Mouse (Mus musculus) embryonic facial prominence, embryonic 12.5 days (tissue): ENCODE results near the gene Ptgr1. TPM values are rescaled to one million over a fixed set of nuclear protein-coding genes. Genes with fewer than 3 reads are reported as not detected.
A peak's percentile ranks its signal among the peaks of the same experiment; 100 is the strongest.

Source experiments
- ATAC-seq: fragments of 200-750 bp; cut with Nextera tagmentation; 2 replicates; pipeline ENCODE4 v1.8.0; 2017; ENCODE audit not compliant: insufficient number of reproducible peaks, insufficient read depth, low FRiP score, low TSS enrichment
- H3K27ac ChIP-seq: fragments of 300-500 bp; sonication (generic); 2 replicates; pipeline ENCODE4 v1.5.1; 2016; ENCODE audit warnings: mild to moderate bottlenecking
- H3K27me3 ChIP-seq: fragments of 300-500 bp; sonication (generic); 2 replicates; pipeline ENCODE4 v1.6.1; 2016; ENCODE audit warnings: mild to moderate bottlenecking, moderate library complexity
- H3K36me3 ChIP-seq: fragments of 300-500 bp; sonication (generic); 2 replicates; pipeline ENCODE4 v1.6.1; 2016; ENCODE audit warnings: mild to moderate bottlenecking
- H3K4me1 ChIP-seq: fragments of 300-500 bp; sonication (generic); 2 replicates; pipeline ENCODE4 v1.6.1; 2016
- H3K4me2 ChIP-seq: fragments of 300-500 bp; sonication (generic); replicated peaks from 2 replicates; pipeline ENCODE4 v1.6.1; 2016; ENCODE audit warnings: mild to moderate bottlenecking, moderate library complexity
- H3K4me3 ChIP-seq: fragments of 300-500 bp; sonication (generic); 2 replicates; pipeline ENCODE4 v1.5.1; 2016; ENCODE audit warnings: mild to moderate bottlenecking
- H3K9ac ChIP-seq: fragments of 300-500 bp; sonication (generic); 2 replicates; pipeline ENCODE4 v1.6.1; 2016; ENCODE audit warnings: mild to moderate bottlenecking, moderate library complexity
- H3K9me3 ChIP-seq: fragments of 300-500 bp; sonication (generic); 2 replicates; pipeline ENCODE4 v1.6.1; 2016; ENCODE audit warnings: mild to moderate bottlenecking, moderate library complexity
- WGBS: fragments of 180-500 bp; shearing (Covaris S2); methylation state at CpG from one replicate; pipeline ENCODE4 v1.1.7; 2016; 5-methylcytosine and 5-hydroxymethylcytosine counted together
- polyA plus RNA-seq: library from polyadenylated mRNA; unstranded; fragments of >200 nt; fragmentation: Nextera tagmentation; extraction: Ambion mirVana; gene quantifications from 2 replicates; pipeline ENCODE4 v1.2.1, GENCODE M21; 2016

Gene Ptgr1
- polyA plus RNA-seq, 1 experiment from 2014 or later = 24.2 TPM

DNA sequence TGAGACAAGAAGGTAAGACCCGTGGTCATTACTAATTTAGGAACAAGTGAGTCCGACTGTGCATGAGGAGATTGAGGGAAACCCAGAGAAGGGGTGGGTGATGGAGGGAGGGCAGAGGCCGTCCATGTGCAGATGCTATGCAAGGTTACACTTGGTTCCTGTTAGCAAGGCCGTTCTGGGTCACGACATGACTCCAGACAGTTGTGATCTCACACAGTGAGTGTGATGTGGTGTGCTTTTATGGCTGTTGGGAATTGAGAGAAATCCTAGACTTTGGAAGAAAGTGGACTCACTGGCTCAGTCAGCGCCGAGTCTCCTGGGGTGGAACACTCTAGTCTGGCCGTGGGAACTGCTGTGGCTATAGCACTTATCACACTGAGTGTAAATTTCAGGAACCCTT, 19.3 kb upstream of the Ptgr1 start:
- H3K36me3 ChIP-seq = no peaks in the 10 kb centered on the region
- no peak overlapping the region for H3K4me3 ChIP-seq
- ATAC-seq = no peak
- H3K27me3 ChIP-seq = no peaks in the 10 kb centered on the region
- H3K9me3 ChIP-seq = no peaks in the 10 kb centered on the region
- H3K27ac ChIP-seq = no peak overlapping the region
- no peak overlapping the region for H3K4me2 ChIP-seq
- H3K4me1 ChIP-seq = peaks cover 20% of the 10 kb centered on the region
- 40% methylated on average over 8 of the region's 8 CpGs for WGBS
- H3K9ac ChIP-seq = no peak overlapping the region

DNA sequence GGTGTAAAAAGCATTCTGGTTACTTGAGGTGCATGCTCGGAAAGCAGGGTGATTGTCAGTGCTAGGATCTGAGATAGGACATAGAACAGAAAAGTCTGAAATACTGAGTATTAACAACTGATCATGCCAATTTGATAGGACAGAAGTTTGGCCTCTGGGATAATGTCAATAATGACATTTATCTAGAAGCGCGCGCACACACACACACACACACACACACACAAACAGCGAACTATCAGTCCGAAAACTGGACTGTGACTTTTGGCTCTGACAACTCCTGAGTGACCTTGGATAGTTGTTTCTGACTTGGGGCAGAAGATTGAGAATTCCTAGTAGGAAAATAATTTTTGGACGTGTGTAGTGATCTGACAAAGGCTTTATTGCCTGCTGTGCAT, 16.9 kb upstream of the Ptgr1 start:
- ATAC-seq = no peak
- peak overlapping the region; percentile 91 for H3K9ac ChIP-seq
- WGBS = 27% methylated on average over 7 of the region's 7 CpGs
- H3K9me3 ChIP-seq = no peaks in the 10 kb centered on the region
- no peaks in the 10 kb centered on the region for H3K36me3 ChIP-seq
- H3K4me2 ChIP-seq = peak overlapping the region; percentile 90
- H3K27me3 ChIP-seq = no peaks in the 10 kb centered on the region
- no peak overlapping the region for H3K27ac ChIP-seq
- H3K4me1 ChIP-seq = peaks cover 20% of the 10 kb centered on the region
- H3K4me3 ChIP-seq = peak overlapping the region; percentile 90

DNA sequence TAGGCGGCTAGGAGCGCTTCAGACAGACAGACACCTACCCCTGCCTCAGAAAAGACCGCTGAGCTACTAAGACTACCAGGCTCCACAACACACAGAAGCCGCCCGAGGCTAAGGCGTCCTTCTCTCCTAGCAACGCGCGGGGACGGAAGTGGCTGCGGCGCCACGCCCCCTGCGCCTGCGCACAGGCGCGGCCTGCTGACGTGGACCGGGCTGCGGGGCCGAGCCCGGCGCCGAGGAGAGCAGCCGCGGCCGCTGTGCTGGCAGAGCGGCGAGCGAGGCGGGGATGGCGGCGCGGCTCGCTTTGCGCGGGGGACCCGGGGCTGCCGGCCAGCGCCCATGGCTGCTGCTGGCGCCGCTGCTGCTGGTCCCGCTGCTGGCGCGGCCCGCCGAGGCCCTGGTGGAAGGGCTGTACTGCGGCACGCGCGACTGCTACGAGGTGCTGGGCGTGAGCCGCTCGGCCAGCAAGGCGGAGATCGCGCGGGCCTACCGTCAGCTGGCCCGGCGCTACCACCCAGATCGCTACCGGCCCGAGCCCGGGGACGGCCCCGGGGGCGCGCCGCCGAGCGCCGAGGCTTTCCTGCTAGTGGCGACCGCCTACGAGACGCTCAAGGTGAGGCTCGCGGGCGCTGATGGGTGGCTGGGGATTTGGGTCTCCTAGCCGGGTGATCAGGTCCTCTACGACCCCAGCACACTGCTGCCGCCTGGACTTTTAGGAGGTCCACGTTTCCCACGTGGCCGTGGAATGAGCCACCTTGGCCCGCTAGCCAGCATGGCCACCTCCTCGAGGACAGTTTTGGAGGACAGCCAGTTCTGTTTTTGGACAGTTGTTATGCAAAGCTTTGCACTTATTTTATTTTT, 16.3 kb upstream of the Ptgr1 start, which contains the start of gene Gm20503:
Gene Gm20503 (plus strand): TSS at position 263 of the 858 bp plus-strand sequence.
- H3K36me3 ChIP-seq = no peaks in the 10 kb centered on the region
- peak; percentile 98 for ATAC-seq
- peak within 1 kb of the TSS; percentile 90 for H3K4me2 ChIP-seq
- H3K4me3 ChIP-seq = peak within 1 kb of the TSS; percentile 90
- H3K27me3 ChIP-seq = no peaks in the 10 kb centered on the region
- H3K9me3 ChIP-seq = no peaks in the 10 kb centered on the region
- peaks cover 20% of the 10 kb centered on the region for H3K4me1 ChIP-seq
- H3K27ac ChIP-seq = peak within 1 kb of the TSS; percentile 85
- peak within 1 kb of the TSS; percentile 91 for H3K9ac ChIP-seq
- under 1% methylated on average over 83 of the region's 89 CpGs for WGBS

DNA sequence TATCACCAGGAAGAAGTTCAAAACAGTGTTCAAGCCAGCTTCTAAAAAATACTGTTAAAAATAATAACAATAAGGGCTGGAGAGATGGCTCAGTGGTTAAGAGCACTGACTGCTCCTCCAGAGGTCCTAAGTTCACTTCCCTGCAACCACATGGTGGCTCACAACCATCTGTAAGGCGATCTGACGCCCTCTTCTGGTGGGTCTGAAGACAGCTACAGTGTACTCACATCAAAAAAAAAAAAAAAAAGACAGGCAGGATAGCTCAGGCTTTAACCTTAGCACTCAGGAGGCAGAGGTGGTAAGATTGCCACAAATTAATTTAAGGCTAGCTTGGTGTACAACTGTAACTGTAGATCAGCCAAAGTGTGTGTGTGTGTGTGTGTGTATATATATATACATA, 13.7 kb upstream of the Ptgr1 start:
- peaks cover 20% of the 10 kb centered on the region for H3K4me1 ChIP-seq
- no peak overlapping the region for H3K4me2 ChIP-seq
- no peak overlapping the region for H3K4me3 ChIP-seq
- no peaks in the 10 kb centered on the region for H3K36me3 ChIP-seq
- 0% methylated on average over 2 of the region's 2 CpGs for WGBS
- H3K27me3 ChIP-seq = no peaks in the 10 kb centered on the region
- no peak overlapping the region for H3K27ac ChIP-seq
- ATAC-seq = no peak
- no peaks in the 10 kb centered on the region for H3K9me3 ChIP-seq
- no peak overlapping the region for H3K9ac ChIP-seq

DNA sequence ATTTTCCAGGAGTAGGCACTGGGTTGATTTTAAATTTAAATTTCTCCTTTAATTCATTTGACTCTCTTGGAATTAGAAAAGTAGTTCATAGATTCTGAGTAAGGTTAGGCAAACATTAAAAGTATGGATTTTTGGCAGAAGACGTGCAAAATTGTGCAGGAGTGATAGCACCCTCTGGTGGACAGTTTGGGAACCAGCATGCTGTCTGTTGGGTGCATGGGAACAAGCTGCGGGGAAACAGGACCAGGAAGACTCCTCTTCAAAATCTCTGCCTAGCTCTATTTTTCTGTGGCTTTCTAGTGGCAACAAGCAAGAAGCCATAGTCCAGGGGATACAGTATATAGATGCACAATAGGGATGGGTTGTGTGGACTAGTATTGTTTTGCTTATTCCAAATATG, 12.8 kb upstream of the Ptgr1 start:
- no peaks in the 10 kb centered on the region for H3K9me3 ChIP-seq
- H3K4me2 ChIP-seq = no peak overlapping the region
- no peak for ATAC-seq
- H3K27ac ChIP-seq = no peak overlapping the region
- no peak overlapping the region for H3K4me3 ChIP-seq
- H3K4me1 ChIP-seq = peaks cover 12% of the 10 kb centered on the region
- H3K9ac ChIP-seq = no peak overlapping the region
- H3K36me3 ChIP-seq = no peaks in the 10 kb centered on the region
- H3K27me3 ChIP-seq = no peaks in the 10 kb centered on the region
- 8% methylated on average over 2 of the region's 2 CpGs for WGBS

DNA sequence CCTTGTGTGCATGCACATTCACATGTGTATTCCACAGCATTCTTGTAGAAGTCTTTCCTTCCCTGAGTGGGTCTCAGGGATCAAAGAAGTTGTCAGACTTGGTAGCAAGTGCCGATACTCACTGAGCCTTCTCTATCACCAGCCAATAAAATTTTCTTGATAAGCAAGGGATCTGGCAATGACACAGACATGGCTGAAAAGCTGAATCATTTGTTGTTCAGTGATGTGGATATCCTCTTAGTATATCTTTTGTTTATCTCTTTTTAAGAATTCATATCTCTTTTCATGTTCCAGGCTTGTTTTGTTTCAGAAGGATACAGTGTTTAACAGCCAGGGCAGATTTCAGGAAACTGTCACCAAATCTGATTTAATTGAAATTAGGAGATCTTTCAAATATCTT, 11.8 kb upstream of the Ptgr1 start:
- H3K9me3 ChIP-seq = 0 out of 2 replicates have a peak, but pooled peaks cover 4% of the 10 kb centered on the region
- H3K27ac ChIP-seq = no peak overlapping the region
- H3K4me1 ChIP-seq = peaks cover 3% of the 10 kb centered on the region; the same call in 1 of the 2 replicates
- 97% methylated on average over 1 of the region's 1 CpGs for WGBS
- H3K4me2 ChIP-seq = no peak overlapping the region
- H3K4me3 ChIP-seq = no peak overlapping the region
- no peaks in the 10 kb centered on the region for H3K36me3 ChIP-seq
- H3K9ac ChIP-seq = no peak overlapping the region
- ATAC-seq = no peak
- no peaks in the 10 kb centered on the region for H3K27me3 ChIP-seq

DNA sequence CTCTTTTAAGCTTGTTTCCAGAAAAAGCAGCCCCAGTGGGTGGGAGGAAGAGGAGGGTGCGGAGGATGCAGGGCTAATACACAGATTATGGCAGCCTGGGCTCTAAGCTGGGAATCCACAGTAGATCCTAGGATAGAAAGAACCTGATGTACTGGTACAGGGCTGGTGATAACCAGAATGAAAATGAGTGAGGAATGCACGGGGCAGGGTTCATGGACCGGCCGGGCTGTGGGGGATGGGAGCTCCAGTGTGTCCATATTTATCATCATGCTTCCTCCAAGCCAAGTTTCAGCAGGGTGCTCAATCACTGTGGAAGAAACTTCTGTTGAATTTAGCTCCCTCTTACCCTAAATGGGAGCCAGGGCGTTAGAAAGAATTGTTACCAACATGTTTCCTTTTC, 10.2 kb upstream of the Ptgr1 start:
- Histone ChIP-seq H3K27ac (no peak overlapping the region), H3K9me3 (0 out of 2 replicates have a peak, but pooled peaks cover 4% of the 10 kb centered on the region), H3K4me3 (no peak overlapping the region), H3K36me3 (no peaks in the 10 kb centered on the region), H3K27me3 (no peaks in the 10 kb centered on the region), H3K4me2 (no peak overlapping the region), H3K4me1 (no peaks in the 10 kb centered on the region), H3K9ac (no peak overlapping the region)
- no peak for ATAC-seq
- 79% methylated on average over 5 of the region's 5 CpGs for WGBS

DNA sequence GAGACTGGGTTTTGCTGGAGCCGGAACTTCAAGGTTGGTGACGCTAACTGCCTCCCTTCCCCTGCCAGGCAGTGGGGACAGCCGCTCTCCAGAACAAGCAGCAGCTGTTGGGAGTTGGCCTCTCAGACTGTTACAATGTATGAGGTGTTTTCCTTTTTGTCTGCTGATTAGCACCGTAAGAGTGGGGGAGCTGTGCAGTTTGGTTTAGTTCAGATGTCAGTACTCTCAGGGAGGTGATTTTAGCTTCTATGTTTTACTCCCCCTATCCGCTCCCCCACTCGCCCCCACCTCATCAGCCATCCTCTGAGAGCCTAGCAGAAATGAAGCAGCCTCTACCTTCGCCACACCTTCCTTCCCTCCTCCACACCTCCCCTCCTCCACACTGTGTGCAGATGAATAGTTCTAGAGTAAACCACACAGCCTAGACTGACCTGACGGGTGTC, 8.4 kb upstream of the Ptgr1 start:
- 0 out of 2 replicates have a peak, but pooled peaks cover 4% of the 10 kb centered on the region for H3K9me3 ChIP-seq
- no peaks in the 10 kb centered on the region for H3K36me3 ChIP-seq
- H3K4me3 ChIP-seq = no peak overlapping the region
- H3K4me2 ChIP-seq = no peak overlapping the region
- H3K4me1 ChIP-seq = no peaks in the 10 kb centered on the region
- WGBS = 79% methylated on average over 8 of the region's 8 CpGs
- no peak overlapping the region for H3K27ac ChIP-seq
- no peak overlapping the region for H3K9ac ChIP-seq
- H3K27me3 ChIP-seq = no peaks in the 10 kb centered on the region
- ATAC-seq = no peak

DNA sequence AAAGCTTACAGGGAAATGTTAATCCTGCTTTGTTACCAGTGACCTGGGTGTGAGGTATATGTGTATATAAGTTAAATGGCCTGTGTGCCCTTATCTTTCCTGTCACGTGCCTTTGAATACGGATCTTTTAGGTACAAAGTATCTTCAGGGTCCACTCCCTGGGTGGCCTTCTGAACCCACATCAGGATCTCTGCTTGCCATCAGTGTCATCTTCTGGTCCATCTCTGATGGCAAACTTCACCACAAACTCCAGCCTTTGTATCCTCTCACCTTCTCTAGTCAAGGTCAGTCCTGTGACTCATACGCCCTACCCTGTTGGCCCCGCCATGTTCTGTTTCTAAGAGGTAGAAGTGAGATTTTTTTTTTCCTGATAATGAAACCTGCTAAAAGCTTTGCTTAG, 7.8 kb upstream of the Ptgr1 start, which contains the start of gene Dnajc25:
Gene Dnajc25 (plus strand): TSS at position 301 of the 400 bp plus-strand sequence.
- H3K9me3 ChIP-seq = 0 out of 2 replicates have a peak, but pooled peaks cover 4% of the 10 kb centered on the region
- no peaks in the 10 kb centered on the region for H3K36me3 ChIP-seq
- no peaks in the 10 kb centered on the region for H3K27me3 ChIP-seq
- no peak within 1 kb of the TSS for H3K4me3 ChIP-seq
- ATAC-seq = no peak
- no peak within 1 kb of the TSS for H3K27ac ChIP-seq
- H3K4me1 ChIP-seq = no peaks in the 10 kb centered on the region
- no peak within 1 kb of the TSS for H3K9ac ChIP-seq
- H3K4me2 ChIP-seq = no peak within 1 kb of the TSS
- WGBS = 89% methylated on average over 4 of the region's 4 CpGs

DNA sequence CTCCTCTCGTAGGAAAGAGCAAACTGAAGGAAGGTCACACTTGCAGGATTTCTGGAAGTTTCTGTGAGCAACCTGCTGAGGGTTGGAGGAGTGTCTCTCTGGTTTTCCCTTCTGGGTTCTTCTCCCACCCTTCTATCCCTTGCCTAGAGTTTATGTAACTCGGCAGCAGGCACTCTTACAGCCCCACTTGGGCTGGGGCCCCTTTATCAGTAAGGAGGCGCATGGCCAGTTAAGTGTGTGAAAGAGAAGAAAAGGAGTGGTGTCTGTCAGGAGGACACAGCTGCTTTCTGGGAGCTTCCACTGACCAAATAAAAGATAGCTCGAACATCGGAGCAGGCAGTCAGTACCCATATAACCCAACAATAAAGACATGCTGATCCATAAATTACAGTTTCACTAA, 5.3 kb upstream of the Ptgr1 start:
- Histone ChIP-seq H3K9me3 (0 out of 2 replicates have a peak, but pooled peaks cover 4% of the 10 kb centered on the region), H3K4me2 (no peak overlapping the region), H3K36me3 (no peaks in the 10 kb centered on the region), H3K4me1 (no peaks in the 10 kb centered on the region), H3K9ac (no peak overlapping the region), H3K27me3 (no peaks in the 10 kb centered on the region), H3K27ac (no peak overlapping the region), H3K4me3 (no peak overlapping the region)
- WGBS = 83% methylated on average over 5 of the region's 5 CpGs
- no peak for ATAC-seq

DNA sequence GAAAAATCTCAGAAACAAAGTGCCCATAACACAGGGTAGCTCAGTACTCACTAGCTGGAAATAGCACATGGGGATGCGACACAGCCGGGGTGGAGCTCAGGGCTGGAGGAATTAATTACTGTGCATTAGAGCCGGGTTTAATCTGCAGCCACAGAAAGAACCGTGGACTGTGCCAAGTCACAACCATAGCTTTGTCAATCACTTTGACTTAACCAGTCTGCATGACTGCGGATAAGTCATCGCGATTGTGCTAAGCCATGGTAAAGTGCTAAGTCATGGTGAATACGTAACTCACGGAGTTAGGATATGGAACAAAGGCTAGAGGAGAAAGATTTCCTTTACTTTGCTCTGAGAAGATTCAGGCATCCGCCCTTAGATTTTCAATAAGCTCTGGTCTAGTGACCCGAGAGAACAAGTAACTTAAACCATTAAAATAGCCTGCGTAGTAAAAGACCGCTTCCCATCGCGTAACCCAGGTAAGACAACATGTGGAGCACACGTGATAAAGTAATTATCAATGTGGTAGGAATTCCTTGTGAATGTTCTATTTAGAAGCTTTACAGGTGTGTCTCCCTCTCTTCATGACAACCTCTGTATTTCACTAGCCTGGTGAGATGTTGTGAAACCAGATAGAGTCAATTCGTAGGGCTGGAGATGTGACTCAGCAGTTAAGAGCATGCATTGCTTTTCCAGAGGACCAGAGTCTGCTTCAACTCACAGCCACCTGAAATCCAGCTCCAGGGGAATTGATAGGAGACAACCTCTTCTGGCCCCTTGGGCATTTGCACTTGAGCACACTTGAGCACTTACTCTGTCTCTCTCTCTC, 3.9 kb upstream of the Ptgr1 start:
- WGBS = 86% methylated on average over 17 of the region's 17 CpGs
- H3K9me3 ChIP-seq = 0 out of 2 replicates have a peak, but pooled peaks cover 4% of the 10 kb centered on the region
- no peaks in the 10 kb centered on the region; the same call in 1 of the 2 replicates for H3K4me1 ChIP-seq
- H3K4me3 ChIP-seq = no peak overlapping the region
- no peaks in the 10 kb centered on the region for H3K36me3 ChIP-seq
- H3K9ac ChIP-seq = no peak overlapping the region
- no peak overlapping the region for H3K27ac ChIP-seq
- no peak overlapping the region for H3K4me2 ChIP-seq
- ATAC-seq = no peak
- H3K27me3 ChIP-seq = no peaks in the 10 kb centered on the region
